Mouse (Mus musculus): ENCODE results near the gene Sectm1a. TPM values are rescaled to one million over a fixed set of nuclear protein-coding genes. Genes with fewer than 3 reads are reported as not detected.

Gene Sectm1a
- not detected in 2 replicates for polyA plus RNA-seq (2016; fragmentation: Nextera tagmentation; extraction: Ambion mirVana)

DNA sequence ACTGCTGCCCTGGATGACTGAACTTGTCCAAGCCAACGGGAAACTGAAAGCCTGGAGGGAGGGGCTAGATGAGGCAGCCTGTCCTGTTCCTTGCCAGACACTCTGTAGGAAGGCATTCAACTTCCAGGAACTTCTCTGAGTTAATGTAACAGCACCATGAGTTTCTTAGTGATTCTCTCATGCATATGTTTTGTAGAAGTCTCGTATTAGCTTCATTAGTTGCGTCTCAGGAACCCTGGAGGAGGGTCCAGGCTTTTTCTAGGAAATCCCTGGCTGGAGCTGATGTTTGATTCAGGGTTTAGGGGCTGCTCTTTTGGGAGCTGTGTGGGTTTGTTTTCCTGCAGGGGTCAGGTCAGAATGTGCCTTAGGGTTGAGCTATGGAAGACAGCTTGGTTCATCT, at the start of gene Sectm1a:
TSS of gene Sectm1a (minus strand) at position 101 of the 400 bp plus-strand sequence.
- Histone ChIP-seq H3K27ac (replicated peaks) (no peak within 1 kb of the TSS), H3K9me3 (replicated peaks) (no peaks in the 10 kb centered on the region), H3K4me3 (no peak within 1 kb of the TSS), H3K4me1 (no peaks in the 10 kb centered on the region), H3K36me3 (no peaks in the 10 kb centered on the region), H3K27me3 (ENCODE audit: low read depth, poor library complexity, severe bottlenecking) (no peaks in the 10 kb centered on the region)
- no peak for DNase-seq (ENCODE audit: low spot score)
- WGBS, result 76% methylated on average over 3 of the region's 3 CpGs

- Histone ChIP-seq H3K4me3 (no peak overlapping the region), H3K4me1 (no peaks in the 10 kb centered on the region), H3K9me3 (replicated peaks) (no peaks in the 10 kb centered on the region), H3K36me3 (no peaks in the 10 kb centered on the region), H3K27ac (replicated peaks) (no peak overlapping the region), H3K27me3 (ENCODE audit: low read depth, poor library complexity, severe bottlenecking) (no peaks in the 10 kb centered on the region)
- DNase-seq (ENCODE audit: low spot score), result no peak
- 82% methylated on average over 1 of the region's 1 CpGs for WGBS
Observed at GRCm38 (mm10) chr11:121129616-121130015, 48.6 kb upstream of the Sectm1a start.

GRCm38 (mm10) chr11:121127441-121127840, 46.4 kb upstream of the Sectm1a start:
- WGBS, result 92% methylated on average over 3 of the region's 3 CpGs
- Histone ChIP-seq H3K36me3 (no peaks in the 10 kb centered on the region), H3K4me3 (no peak overlapping the region), H3K9me3 (replicated peaks) (no peaks in the 10 kb centered on the region), H3K4me1 (no peaks in the 10 kb centered on the region), H3K27ac (replicated peaks) (no peak overlapping the region), H3K27me3 (ENCODE audit: low read depth, poor library complexity, severe bottlenecking) (no peaks in the 10 kb centered on the region)
- no peak for DNase-seq (ENCODE audit: low spot score)

DNA sequence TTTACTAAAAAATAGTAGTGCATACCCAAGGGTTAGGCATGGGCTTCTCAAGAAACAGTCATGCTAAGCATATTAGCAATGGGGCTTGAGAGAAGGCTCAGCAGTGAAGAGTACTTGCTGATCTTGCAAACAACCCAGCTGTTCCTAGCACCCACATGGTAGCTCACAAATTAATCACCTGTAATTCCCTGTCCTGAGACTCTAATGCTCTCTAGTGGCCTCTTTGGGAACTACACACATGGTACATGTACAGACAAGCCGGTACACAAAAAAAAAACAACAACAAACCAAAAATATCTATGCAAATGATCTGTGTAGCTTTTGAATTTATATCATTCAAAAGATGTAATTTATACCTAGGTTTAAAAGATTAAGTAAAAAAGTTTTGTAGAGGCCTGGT, 45.4 kb upstream of the Sectm1a start:
- Histone ChIP-seq H3K9me3 (replicated peaks) (no peaks in the 10 kb centered on the region), H3K27me3 (ENCODE audit: low read depth, poor library complexity, severe bottlenecking) (no peaks in the 10 kb centered on the region), H3K36me3 (no peaks in the 10 kb centered on the region), H3K4me3 (no peak overlapping the region), H3K27ac (replicated peaks) (no peak overlapping the region), H3K4me1 (no peaks in the 10 kb centered on the region)
- no peak for DNase-seq (ENCODE audit: low spot score)
- 84% methylated on average over 1 of the region's 1 CpGs for WGBS

DNA sequence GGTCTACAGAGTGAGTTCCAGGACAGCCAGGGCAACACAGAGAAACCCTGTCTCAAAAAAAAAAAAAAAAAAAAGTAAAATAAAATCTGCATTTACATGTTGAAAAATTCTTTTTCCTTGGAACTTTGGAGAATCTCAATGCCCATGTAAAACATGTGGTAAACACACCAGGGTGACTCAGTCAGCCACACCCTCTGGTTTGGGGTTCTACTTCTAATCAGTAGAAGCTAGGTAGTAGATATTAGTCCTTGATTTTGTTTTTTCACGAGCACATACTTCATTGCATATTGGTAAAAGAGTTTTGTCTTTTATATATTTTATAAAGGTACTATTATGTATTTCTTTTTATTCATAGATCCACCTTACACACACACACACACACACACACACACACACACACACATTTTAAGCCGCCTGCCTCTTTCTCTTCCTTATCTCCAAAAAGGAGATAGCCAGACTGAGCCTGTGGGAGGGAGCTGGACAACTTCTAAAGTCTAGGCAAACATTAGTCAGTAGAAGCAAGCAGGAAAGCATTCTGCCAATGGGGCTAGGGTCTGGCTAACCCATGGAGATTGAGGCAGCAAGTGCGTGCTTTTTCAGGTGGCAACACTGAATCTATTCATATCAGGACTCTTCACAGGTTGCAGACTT, 44.6 kb upstream of the Sectm1a start:
- WGBS, result 94% methylated on average over 3 of the region's 3 CpGs
- Histone ChIP-seq H3K27me3 (ENCODE audit: low read depth, poor library complexity, severe bottlenecking) (no peaks in the 10 kb centered on the region), H3K4me1 (no peaks in the 10 kb centered on the region)

GRCm38 (mm10) chr11:121123438-121123837, 42.4 kb upstream of the Sectm1a start:
- Histone ChIP-seq H3K36me3 (no peaks in the 10 kb centered on the region), H3K9me3 (replicated peaks) (no peaks in the 10 kb centered on the region), H3K27ac (replicated peaks) (no peak overlapping the region), H3K27me3 (ENCODE audit: low read depth, poor library complexity, severe bottlenecking) (no peaks in the 10 kb centered on the region), H3K4me3 (no peak overlapping the region), H3K4me1 (0 out of 2 replicates have a peak, but pooled peaks cover 2% of the 10 kb centered on the region)
- 90% methylated on average over 4 of the region's 4 CpGs for WGBS
- no peak for DNase-seq (ENCODE audit: low spot score)

More for the DNA sequence above, 44.6 kb upstream of the Sectm1a start:
- Histone ChIP-seq H3K36me3 (no peaks in the 10 kb centered on the region), H3K27ac (replicated peaks) (no peak overlapping the region), H3K9me3 (replicated peaks) (no peaks in the 10 kb centered on the region), H3K4me3 (no peak overlapping the region)
- no peak for DNase-seq (ENCODE audit: low spot score)

DNA sequence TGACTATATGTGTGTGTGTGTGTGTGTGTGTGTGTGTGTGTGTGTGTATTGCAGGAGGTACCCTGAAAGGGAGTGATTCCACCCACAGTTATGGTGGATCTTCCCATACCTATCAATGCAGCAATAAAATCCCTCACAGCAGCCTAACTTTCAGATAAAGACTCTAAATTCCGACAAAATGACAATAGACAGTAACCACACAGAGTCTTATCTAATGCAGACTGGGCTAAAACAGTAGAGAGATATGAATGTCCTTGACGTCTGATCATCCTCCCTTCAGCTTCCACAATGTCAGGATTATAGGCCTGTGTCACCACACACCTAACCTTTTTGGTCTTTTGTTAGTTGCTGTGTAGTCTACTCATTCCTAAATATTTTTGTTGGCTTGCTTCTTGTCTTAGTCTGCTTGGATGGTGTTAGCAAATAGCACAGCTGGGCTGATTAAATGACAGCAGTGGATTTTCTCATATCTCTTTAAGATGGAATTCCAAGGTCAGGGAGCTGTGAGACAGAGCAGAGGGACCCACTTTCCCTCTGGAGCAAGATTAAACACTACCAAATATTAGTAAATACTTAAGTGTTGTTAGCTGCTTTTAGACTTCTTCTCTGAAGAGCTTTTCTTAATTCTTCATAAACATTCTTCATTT, 41.1 kb upstream of the Sectm1a start:
- WGBS, result 80% methylated on average over 2 of the region's 2 CpGs
- no peak overlapping the region for H3K27ac ChIP-seq (replicated peaks)
- H3K36me3 ChIP-seq, result no peaks in the 10 kb centered on the region
- H3K4me1 ChIP-seq, result 0 out of 2 replicates have a peak, but pooled peaks cover 2% of the 10 kb centered on the region
- H3K27me3 ChIP-seq (ENCODE audit: low read depth, poor library complexity, severe bottlenecking), result no peaks in the 10 kb centered on the region
- no peak overlapping the region for H3K4me3 ChIP-seq
- H3K9me3 ChIP-seq (replicated peaks), result no peaks in the 10 kb centered on the region
- DNase-seq (ENCODE audit: low spot score), result no peak

DNA sequence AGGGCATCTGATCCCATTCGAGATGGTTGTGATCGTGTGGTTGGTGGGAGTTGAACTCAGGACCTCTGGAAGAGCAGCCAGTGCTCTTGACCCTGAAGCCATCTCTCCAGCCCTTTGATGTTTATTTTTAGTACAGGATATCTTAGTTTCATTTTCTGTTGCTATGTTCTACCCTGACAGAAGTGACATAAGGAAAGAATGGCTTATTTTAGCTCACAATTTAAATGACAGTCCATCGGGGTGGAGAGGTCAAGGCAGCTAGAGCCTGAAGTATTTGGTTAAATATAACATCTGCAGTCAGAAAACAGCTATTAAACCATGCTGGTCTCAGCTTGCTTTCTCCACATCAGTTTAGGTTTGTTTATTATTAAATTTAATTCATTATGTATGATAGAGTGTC, 40.1 kb upstream of the Sectm1a start:
- Histone ChIP-seq H3K4me3 (no peak overlapping the region), H3K27me3 (ENCODE audit: low read depth, poor library complexity, severe bottlenecking) (no peaks in the 10 kb centered on the region), H3K9me3 (replicated peaks) (no peaks in the 10 kb centered on the region), H3K27ac (replicated peaks) (no peak overlapping the region), H3K36me3 (no peaks in the 10 kb centered on the region), H3K4me1 (0 out of 2 replicates have a peak, but pooled peaks cover 2% of the 10 kb centered on the region)
- no peak for DNase-seq (ENCODE audit: low spot score)
- WGBS, result 86% methylated on average over 3 of the region's 3 CpGs

- no peak for DNase-seq (ENCODE audit: low spot score)
- Histone ChIP-seq H3K4me1 (0 out of 2 replicates have a peak, but pooled peaks cover 2% of the 10 kb centered on the region), H3K36me3 (no peaks in the 10 kb centered on the region), H3K4me3 (no peak within 1 kb of the TSS), H3K9me3 (replicated peaks) (no peaks in the 10 kb centered on the region), H3K27me3 (ENCODE audit: low read depth, poor library complexity, severe bottlenecking) (no peaks in the 10 kb centered on the region), H3K27ac (replicated peaks) (0 out of 2 replicates have a peak within 1 kb of the TSS, but pooled peaks have one; percentile 13)
- 75% methylated on average over 3 of the region's 3 CpGs for WGBS
Observed at GRCm38 (mm10) chr11:121118577-121118976, 37.6 kb upstream of the Sectm1a start, which contains the start of gene Tex19.2. TSS of gene Tex19.2 (minus strand) at chr11:121118677.

DNA sequence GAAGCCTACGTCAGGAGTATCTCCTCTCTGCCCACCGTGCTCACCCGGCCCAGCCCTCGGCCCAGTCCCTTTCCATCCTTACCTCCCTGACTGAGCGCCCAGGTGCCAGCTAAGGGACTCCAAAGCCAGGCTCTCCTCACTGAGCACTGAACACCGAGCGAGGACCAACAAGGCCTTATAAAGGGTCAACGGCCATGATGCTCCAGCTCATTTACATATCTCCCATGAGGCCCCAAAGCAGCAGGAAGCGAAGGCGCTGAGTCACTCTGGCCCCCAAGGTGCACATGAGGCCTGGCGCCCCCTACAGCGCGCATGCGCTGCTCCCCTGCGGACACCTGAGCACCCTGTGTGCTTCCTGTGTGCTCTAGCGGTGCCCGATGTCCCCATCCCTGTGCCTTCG, 37.1 kb upstream of the Sectm1a start:
- no peak overlapping the region for H3K4me3 ChIP-seq
- WGBS, result 94% methylated on average over 18 of the region's 18 CpGs
- 0 out of 2 replicates have a peak overlapping the region, but pooled peaks have one; percentile 13 for H3K27ac ChIP-seq (replicated peaks)
- H3K9me3 ChIP-seq (replicated peaks), result no peaks in the 10 kb centered on the region
- no peaks in the 10 kb centered on the region for H3K27me3 ChIP-seq (ENCODE audit: low read depth, poor library complexity, severe bottlenecking)
- DNase-seq (ENCODE audit: low spot score), result no peak
- no peaks in the 10 kb centered on the region for H3K36me3 ChIP-seq
- 0 out of 2 replicates have a peak, but pooled peaks cover 2% of the 10 kb centered on the region for H3K4me1 ChIP-seq

DNA sequence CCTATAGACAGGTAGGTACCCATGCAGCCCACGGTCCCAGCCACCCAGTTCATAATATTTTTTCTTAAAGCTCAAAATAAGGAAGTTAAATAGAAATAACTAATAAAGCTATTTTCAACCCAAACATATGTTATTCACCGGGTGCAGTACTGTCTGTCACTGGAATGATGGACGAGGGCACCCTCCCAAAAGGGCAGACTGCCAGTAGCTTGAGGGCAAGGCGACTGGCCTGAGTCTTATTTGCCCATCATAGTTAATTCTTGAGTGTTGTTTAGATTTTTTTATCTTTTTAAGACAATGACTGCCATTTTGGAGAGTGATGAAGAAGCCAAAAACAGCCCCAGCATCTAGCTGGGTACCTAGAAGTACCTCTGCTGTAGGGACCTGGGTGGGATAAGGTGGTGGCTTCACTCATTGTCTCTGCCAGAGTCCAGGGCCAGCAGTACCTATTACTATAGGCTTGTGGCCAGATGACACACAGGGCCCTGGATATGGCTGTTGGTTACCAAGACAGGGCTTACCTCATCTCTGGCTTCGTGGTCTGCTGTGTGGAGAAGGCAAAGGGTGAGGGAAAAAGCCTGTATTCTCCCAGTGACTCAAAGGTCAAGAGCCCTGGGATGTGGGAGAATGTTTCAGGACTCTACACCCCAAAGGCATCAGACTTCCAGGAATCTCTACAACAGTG, 31.2 kb upstream of the Sectm1a start:
- Histone ChIP-seq H3K4me3 (no peak overlapping the region), H3K9me3 (replicated peaks) (no peaks in the 10 kb centered on the region), H3K4me1 (no peaks in the 10 kb centered on the region), H3K27ac (replicated peaks) (no peak overlapping the region), H3K36me3 (no peaks in the 10 kb centered on the region), H3K27me3 (ENCODE audit: low read depth, poor library complexity, severe bottlenecking) (no peaks in the 10 kb centered on the region)
- WGBS, result 85% methylated on average over 5 of the region's 5 CpGs
- no peak for DNase-seq (ENCODE audit: low spot score)

DNA sequence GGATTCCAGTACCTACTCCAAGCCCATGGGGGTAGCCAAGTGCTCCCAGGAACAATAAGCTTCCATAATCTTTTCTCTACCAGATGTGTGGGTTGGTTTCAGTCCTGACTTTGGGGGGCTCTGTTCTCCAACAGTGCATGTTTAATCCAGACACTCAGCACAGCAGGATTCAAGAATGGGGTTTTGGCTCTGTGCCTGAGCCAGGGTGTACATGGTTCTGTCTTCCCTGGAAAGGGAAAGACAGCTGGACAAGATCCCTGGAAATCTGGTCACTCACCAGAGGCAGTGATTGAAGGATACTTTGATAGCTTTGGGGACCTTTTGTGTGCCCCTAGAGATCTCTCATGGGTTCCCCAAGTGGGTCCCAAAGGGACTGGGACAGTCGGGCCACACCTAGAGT, 30.6 kb upstream of the Sectm1a start:
- 88% methylated on average over 1 of the region's 1 CpGs for WGBS
- Histone ChIP-seq H3K27ac (replicated peaks) (no peak overlapping the region), H3K4me3 (no peak overlapping the region), H3K36me3 (no peaks in the 10 kb centered on the region), H3K9me3 (replicated peaks) (no peaks in the 10 kb centered on the region), H3K4me1 (no peaks in the 10 kb centered on the region), H3K27me3 (ENCODE audit: low read depth, poor library complexity, severe bottlenecking) (no peaks in the 10 kb centered on the region)
- no peak for DNase-seq (ENCODE audit: low spot score)

DNA sequence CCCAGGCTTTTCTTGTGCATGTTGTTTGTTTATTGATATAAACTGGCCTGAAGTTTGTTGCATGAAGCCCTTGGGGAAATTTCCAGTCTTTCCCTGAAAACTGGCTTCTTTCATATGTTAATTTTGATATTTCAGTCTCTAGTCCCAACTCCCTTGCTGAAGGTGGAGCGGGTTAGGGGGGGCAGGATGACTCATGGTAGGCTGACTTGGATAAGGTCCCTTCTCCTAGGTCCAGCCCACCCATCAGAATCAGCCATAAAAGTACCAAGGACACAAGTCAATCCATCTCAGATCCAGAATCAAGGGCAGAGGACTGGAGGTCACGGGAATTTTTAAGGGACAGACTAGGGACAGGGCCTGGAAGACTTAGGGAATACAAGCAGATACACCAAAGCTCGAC, 30.0 kb upstream of the Sectm1a start:
- Histone ChIP-seq H3K9me3 (replicated peaks) (no peaks in the 10 kb centered on the region), H3K4me3 (no peak overlapping the region), H3K27me3 (ENCODE audit: low read depth, poor library complexity, severe bottlenecking) (no peaks in the 10 kb centered on the region), H3K36me3 (no peaks in the 10 kb centered on the region), H3K4me1 (no peaks in the 10 kb centered on the region), H3K27ac (replicated peaks) (no peak overlapping the region)
- DNase-seq (ENCODE audit: low spot score), result no peak
- WGBS, result 89% methylated on average over 3 of the region's 3 CpGs

Measured in midbrain, embryonic 10.5 days (tissue).